Mouse (Mus musculus): ENCODE measurements around the gene Ckmt1. TPM values are rescaled to one million over a fixed set of nuclear protein-coding genes. Genes with fewer than 3 reads are reported as not detected.
A peak's percentile ranks its signal among the peaks of the same experiment; 100 is the strongest.

The Ckmt1 gene
- 0.16 and 0.63 TPM in 2 replicates for polyA plus RNA-seq (2016; fragmentation: Nextera tagmentation; extraction: Ambion mirVana)

GRCm38 (mm10) chr2:121357494-121357893 is at the start of gene Ckmt1:
Gene Ckmt1, plus strand, starts transcription at chr2:121357714.
- Histone ChIP-seq H3K36me3 (no peaks in the 10 kb centered on the region), H3K27me3 (ENCODE audit: insufficient read depth, poor library complexity, severe bottlenecking) (peaks cover 43% of the 10 kb centered on the region), H3K4me3 (peak within 1 kb of the TSS; percentile 29), H3K4me1 (peaks cover 25% of the 10 kb centered on the region), H3K27ac (no peak within 1 kb of the TSS), H3K9me3 (no peaks in the 10 kb centered on the region)
- DNase-seq (ENCODE audit: low spot score): no peak
- 57% methylated on average over 5 of the region's 5 CpGs for WGBS

- WGBS: 19% methylated on average over 5 of the region's 5 CpGs
- Histone ChIP-seq H3K4me1 (peaks cover 31% of the 10 kb centered on the region), H3K27ac (peak overlapping the region; percentile 42; the same call in 1 of the 2 replicates), H3K9me3 (no peaks in the 10 kb centered on the region), H3K27me3 (ENCODE audit: insufficient read depth, poor library complexity, severe bottlenecking) (peaks cover 38% of the 10 kb centered on the region), H3K4me3 (peak overlapping the region; percentile 17; the same call in 1 of the 2 replicates), H3K36me3 (peaks cover 51% of the 10 kb centered on the region)
- no peak for DNase-seq (ENCODE audit: low spot score)
These were observed 48.5 kb upstream of the Ckmt1 start for GRCm38 (mm10) chr2:121308997-121309416.

GRCm38 (mm10) chr2:121316278-121316677 is 41.2 kb upstream of the Ckmt1 start:
- H3K4me1 ChIP-seq: peaks cover 4% of the 10 kb centered on the region; the same call in 1 of the 2 replicates
- no peak overlapping the region for H3K4me3 ChIP-seq
- H3K36me3 ChIP-seq: peaks cover 26% of the 10 kb centered on the region
- H3K27ac ChIP-seq: no peak overlapping the region
- H3K27me3 ChIP-seq (ENCODE audit: insufficient read depth, poor library complexity, severe bottlenecking): no peaks in the 10 kb centered on the region
- H3K9me3 ChIP-seq: no peaks in the 10 kb centered on the region
- no peak for DNase-seq (ENCODE audit: low spot score)
- 48% methylated on average over 8 of the region's 8 CpGs for WGBS

- H3K9me3 ChIP-seq: no peaks in the 10 kb centered on the region
- WGBS: 82% methylated on average over 10 of the region's 10 CpGs
- DNase-seq (ENCODE audit: low spot score): no peak
These were observed 34.5 kb upstream of the Ckmt1 start for GRCm38 (mm10) chr2:121323041-121323440.

DNA sequence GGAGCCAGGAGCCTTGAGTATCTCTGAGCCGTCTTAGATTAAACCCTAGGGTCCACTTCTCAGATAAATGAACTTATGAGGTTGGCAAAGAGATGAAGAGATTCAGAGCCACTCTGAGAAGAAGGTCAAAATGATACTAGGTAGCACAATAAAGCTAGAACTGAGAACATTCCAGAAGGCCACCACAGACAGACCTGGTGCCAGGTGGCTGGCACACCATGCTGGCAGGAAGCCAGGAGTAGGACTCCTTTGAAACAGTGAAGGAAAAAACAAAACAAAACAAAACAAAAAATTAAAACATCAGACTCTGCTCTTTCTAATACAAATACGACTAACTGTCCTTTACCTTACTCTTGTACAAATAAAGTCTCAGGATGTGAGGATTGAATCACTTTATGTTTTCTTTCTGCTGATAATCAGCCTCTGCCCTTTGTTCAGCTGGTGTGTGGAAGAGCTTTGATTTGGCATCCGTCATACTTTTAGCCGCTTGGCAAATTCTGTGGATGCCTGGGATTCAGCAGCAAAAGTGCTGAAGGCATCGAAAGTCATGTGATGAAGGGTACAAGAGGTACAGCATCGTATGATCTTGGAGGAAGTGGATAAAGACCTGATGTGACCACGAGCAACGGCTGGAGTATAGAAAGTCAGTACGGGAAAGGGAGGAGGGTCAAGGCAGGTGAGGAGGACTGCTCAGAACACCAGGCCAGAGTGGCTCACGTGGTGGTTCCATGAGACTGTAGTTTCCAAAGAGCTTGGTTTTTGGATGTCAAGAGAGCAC is 33.6 kb upstream of the Ckmt1 start:
- H3K9me3 ChIP-seq: no peaks in the 10 kb centered on the region
- 76% methylated on average over 10 of the region's 10 CpGs for WGBS
- H3K27ac ChIP-seq: no peak overlapping the region
- no peaks in the 10 kb centered on the region for H3K4me1 ChIP-seq
- no peaks in the 10 kb centered on the region for H3K27me3 ChIP-seq (ENCODE audit: insufficient read depth, poor library complexity, severe bottlenecking)
- H3K4me3 ChIP-seq: no peak overlapping the region
- peaks cover 20% of the 10 kb centered on the region for H3K36me3 ChIP-seq
- no peak for DNase-seq (ENCODE audit: low spot score)

More at GRCm38 (mm10) chr2:121323041-121323440, 34.5 kb upstream of the Ckmt1 start:
- Histone ChIP-seq H3K36me3 (peaks cover 20% of the 10 kb centered on the region), H3K4me1 (no peaks in the 10 kb centered on the region), H3K27ac (no peak overlapping the region), H3K27me3 (ENCODE audit: insufficient read depth, poor library complexity, severe bottlenecking) (no peaks in the 10 kb centered on the region), H3K4me3 (no peak overlapping the region)

GRCm38 (mm10) chr2:121329492-121329891 is 28.0 kb upstream of the Ckmt1 start:
- DNase-seq (ENCODE audit: low spot score): no peak
- H3K9me3 ChIP-seq: no peaks in the 10 kb centered on the region
- peaks cover 7% of the 10 kb centered on the region; the same call in 1 of the 2 replicates for H3K36me3 ChIP-seq
- no peak overlapping the region for H3K4me3 ChIP-seq
- no peak overlapping the region for H3K27ac ChIP-seq
- no peaks in the 10 kb centered on the region for H3K27me3 ChIP-seq (ENCODE audit: insufficient read depth, poor library complexity, severe bottlenecking)
- 80% methylated on average over 2 of the region's 2 CpGs for WGBS
- H3K4me1 ChIP-seq: no peaks in the 10 kb centered on the region

GRCm38 (mm10) chr2:121339057-121339456 is 18.5 kb upstream of the Ckmt1 start:
- Histone ChIP-seq H3K4me3 (no peak overlapping the region), H3K27ac (no peak overlapping the region), H3K4me1 (no peaks in the 10 kb centered on the region), H3K9me3 (no peaks in the 10 kb centered on the region), H3K27me3 (ENCODE audit: insufficient read depth, poor library complexity, severe bottlenecking) (no peaks in the 10 kb centered on the region), H3K36me3 (peaks cover 22% of the 10 kb centered on the region; the same call in 1 of the 2 replicates)
- DNase-seq (ENCODE audit: low spot score): no peak

DNA sequence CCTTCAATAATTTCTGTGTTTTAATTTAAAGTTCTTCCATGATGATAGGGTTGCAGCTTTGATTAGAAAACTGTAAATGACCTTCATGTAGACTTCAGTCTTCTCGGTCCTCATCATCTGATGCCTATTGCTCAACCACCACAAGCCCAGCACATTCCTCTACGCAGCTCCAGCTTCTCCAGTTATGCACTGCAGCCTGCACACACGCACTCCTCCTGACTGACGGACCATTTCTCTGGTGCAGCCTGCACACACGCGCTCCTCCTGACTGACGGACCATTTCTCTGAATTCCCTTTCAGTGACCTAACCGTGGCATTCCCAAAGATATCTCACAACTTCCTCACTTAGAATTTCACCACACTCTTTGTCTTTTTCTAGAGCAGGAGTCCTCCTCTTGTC is 4.4 kb upstream of the Ckmt1 start:
- peaks cover 21% of the 10 kb centered on the region for H3K27me3 ChIP-seq (ENCODE audit: insufficient read depth, poor library complexity, severe bottlenecking)
- no peak overlapping the region for H3K27ac ChIP-seq
- WGBS: 42% methylated on average over 8 of the region's 8 CpGs
- peaks cover 15% of the 10 kb centered on the region; the same call in 1 of the 2 replicates for H3K36me3 ChIP-seq
- H3K9me3 ChIP-seq: no peaks in the 10 kb centered on the region
- H3K4me1 ChIP-seq: peaks cover 18% of the 10 kb centered on the region
- DNase-seq (ENCODE audit: low spot score): no peak
- no peak overlapping the region for H3K4me3 ChIP-seq

DNA sequence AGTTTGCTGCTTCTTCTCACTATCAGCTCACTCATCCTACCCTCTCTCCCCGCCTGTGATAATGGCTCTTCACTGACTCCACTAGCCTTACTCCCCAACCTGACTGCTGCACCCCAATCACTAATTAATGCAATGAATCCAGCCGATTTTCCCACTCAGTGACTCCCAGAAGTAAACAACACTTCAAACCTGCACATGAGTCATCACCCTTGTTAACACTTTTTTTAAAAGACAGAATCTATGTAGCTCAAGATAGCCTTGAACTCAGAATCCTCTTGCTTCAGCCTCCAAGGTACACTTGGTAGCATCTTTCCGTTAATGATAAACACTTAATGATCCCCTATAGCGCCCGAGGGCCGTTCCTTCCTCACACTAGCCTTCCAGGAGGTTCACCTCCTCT is 3.1 kb upstream of the Ckmt1 start:
- no peak for DNase-seq (ENCODE audit: low spot score)
- 2% methylated on average over 6 of the region's 6 CpGs for WGBS
- H3K4me1 ChIP-seq: peaks cover 25% of the 10 kb centered on the region
- H3K27me3 ChIP-seq (ENCODE audit: insufficient read depth, poor library complexity, severe bottlenecking): peaks cover 34% of the 10 kb centered on the region
- H3K27ac ChIP-seq: peak overlapping the region; percentile 91
- H3K36me3 ChIP-seq: peaks cover 6% of the 10 kb centered on the region; the same call in 1 of the 2 replicates
- H3K9me3 ChIP-seq: no peaks in the 10 kb centered on the region
- peak overlapping the region; percentile 90 for H3K4me3 ChIP-seq

- under 1% methylated on average over 56 of the region's 58 CpGs for WGBS
- peaks cover 40% of the 10 kb centered on the region for H3K27me3 ChIP-seq (ENCODE audit: insufficient read depth, poor library complexity, severe bottlenecking)
- peak within 1 kb of the TSS; percentile 90 for H3K4me3 ChIP-seq
- 0 out of 2 replicates have a peak, but pooled peaks cover under 1% of the 10 kb centered on the region for H3K36me3 ChIP-seq
- no peaks in the 10 kb centered on the region for H3K9me3 ChIP-seq
- peak within 1 kb of the TSS; percentile 91 for H3K27ac ChIP-seq
- H3K4me1 ChIP-seq: peaks cover 25% of the 10 kb centered on the region
- DNase-seq (ENCODE audit: low spot score): peak; percentile 98
These were observed 2.5 kb upstream of the Ckmt1 start, which contains the start of gene Ppip5k1 for GRCm38 (mm10) chr2:121354820-121355592. Gene Ppip5k1, minus strand, starts transcription at chr2:121355396.

DNA sequence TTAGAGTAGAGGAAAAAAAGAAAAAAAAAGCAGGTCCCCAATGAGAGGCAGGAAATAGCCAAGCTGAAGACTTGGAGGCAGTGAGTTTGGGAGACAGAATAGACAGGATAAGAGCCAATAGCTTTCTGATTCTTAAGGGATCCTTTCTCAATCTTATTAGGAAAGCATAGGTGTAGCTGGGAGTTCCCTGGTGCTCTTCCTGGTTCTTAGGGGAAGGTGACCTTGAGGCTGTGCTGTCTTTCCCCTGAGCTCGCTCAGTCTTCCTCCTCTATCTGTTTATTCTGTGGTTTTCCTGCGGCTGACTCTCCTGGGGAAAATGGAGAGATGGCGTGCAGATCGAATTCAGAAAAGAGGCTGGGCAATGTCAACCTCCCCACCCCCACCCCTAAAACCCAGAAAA is 447 bp downstream of the Ckmt1 start:
- no peaks in the 10 kb centered on the region for H3K9me3 ChIP-seq
- H3K4me1 ChIP-seq: peaks cover 25% of the 10 kb centered on the region
- DNase-seq (ENCODE audit: low spot score): no peak
- no peaks in the 10 kb centered on the region for H3K36me3 ChIP-seq
- peak overlapping the region; percentile 29; the same call in 1 of the 2 replicates for H3K4me3 ChIP-seq
- H3K27me3 ChIP-seq (ENCODE audit: insufficient read depth, poor library complexity, severe bottlenecking): peaks cover 43% of the 10 kb centered on the region
- WGBS: under 1% methylated on average over 4 of the region's 4 CpGs
- no peak overlapping the region for H3K27ac ChIP-seq

- no peaks in the 10 kb centered on the region for H3K9me3 ChIP-seq
- 1% methylated on average over 16 of the region's 16 CpGs for WGBS
- H3K4me3 ChIP-seq: peak overlapping the region; percentile 29
- no peak for DNase-seq (ENCODE audit: low spot score)
- H3K36me3 ChIP-seq: no peaks in the 10 kb centered on the region
- peaks cover 22% of the 10 kb centered on the region for H3K4me1 ChIP-seq
- H3K27ac ChIP-seq: no peak overlapping the region
- peaks cover 43% of the 10 kb centered on the region for H3K27me3 ChIP-seq (ENCODE audit: insufficient read depth, poor library complexity, severe bottlenecking)
These were observed 867 bp downstream of the Ckmt1 start for GRCm38 (mm10) chr2:121358381-121358780.

- WGBS: 55% methylated on average over 4 of the region's 4 CpGs
- no peak for DNase-seq (ENCODE audit: low spot score)
- H3K27ac ChIP-seq: no peak overlapping the region
- H3K36me3 ChIP-seq: no peaks in the 10 kb centered on the region
- H3K4me1 ChIP-seq: peaks cover 13% of the 10 kb centered on the region
- no peaks in the 10 kb centered on the region for H3K9me3 ChIP-seq
- peaks cover 43% of the 10 kb centered on the region for H3K27me3 ChIP-seq (ENCODE audit: insufficient read depth, poor library complexity, severe bottlenecking)
- no peak overlapping the region for H3K4me3 ChIP-seq
These were observed 1.9 kb downstream of the Ckmt1 start for GRCm38 (mm10) chr2:121359461-121359860.
